Comparison of ENCODE assay signal across 1 mouse cellular context in the genomic region with DNA sequence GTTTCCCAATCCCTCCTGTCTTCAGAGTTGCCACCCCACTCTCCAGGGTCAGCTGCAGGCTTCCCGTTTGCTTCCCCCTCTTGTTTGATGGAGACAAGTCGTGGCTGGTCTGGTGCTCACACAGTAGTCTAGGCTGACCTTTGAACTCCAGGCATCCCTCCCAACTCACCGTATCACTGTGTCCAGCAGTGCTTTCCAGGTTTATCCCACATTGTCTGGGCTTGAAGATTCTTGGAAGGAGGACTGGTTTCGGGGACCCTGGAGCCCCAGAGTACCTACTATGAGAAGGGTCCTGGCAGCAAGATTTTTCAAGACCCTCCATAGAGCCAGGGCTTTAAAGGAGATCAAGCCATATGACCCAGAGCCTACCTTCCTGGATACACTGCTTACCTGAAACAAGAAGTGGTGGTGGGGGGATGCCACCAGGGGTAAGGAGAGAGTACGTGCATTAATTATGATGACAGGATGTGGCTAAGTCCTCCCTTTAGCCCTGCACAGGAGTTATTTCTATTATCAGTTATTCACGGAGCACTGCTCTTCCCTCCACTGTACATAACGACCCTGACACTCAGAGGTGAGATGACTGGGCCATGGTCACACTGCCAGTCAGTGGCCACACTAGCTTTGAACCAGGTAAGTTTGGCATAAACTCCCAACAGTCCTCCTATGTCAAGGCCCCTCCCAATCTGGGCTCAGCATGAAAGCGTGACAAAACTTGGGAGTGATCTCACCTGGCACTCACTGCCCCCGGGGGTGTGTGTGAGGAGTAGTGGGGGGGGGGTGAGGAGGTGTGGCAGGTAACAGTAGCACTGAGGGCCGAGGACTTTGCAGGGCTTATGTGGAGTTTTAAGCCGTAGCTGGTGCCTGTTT.
TF ChIP-seq lines count a peak whose summit lies in the region.

No protein-coding gene starts in this region.

TF ChIP-seq in MEL, 35 proteins besides CTCF, POLR2A, EP300 and RAD21 (continued from another document):
- TF ChIP-seq USF2 (IDR thresholded peaks at IDR 0.05; ENCODE audit: borderline replicate concordance in 1 of 2, insufficient read depth in 1 of 2, low read depth in 1 of 2, low read length in 2 of 2) (no peak), TAL1 (IDR thresholded peaks at IDR 0.05; ENCODE audit: low read length) (no peak), TBP (IDR thresholded peaks at IDR 0.05; ENCODE audit: low read depth, low read length) (no peak), ETS1 (IDR thresholded peaks at IDR 0.05; ENCODE audit: low read depth, low read length) (no peak)
